Mouse (Mus musculus) limb, embryonic 12.5 days (tissue): ENCODE measurements around the gene Pxt1. TPM values are rescaled to one million over a fixed set of nuclear protein-coding genes. Genes with fewer than 3 reads are reported as not detected.

Experiments
- ATAC-seq: fragments of 200-750 bp; cut with Nextera tagmentation; 2 replicates; pipeline ENCODE4 v1.8.0; 2017; ENCODE audit warnings: low read depth, moderate TSS enrichment; ENCODE audit not compliant: insufficient number of reproducible peaks, insufficient read depth, low FRiP score, low TSS enrichment
- H3K27ac ChIP-seq: fragments of 300-500 bp; sonication (generic); 2 replicates; pipeline ENCODE4 v1.5.1; 2016; ENCODE audit warnings: mild to moderate bottlenecking, moderate library complexity
- H3K27me3 ChIP-seq: fragments of 300-500 bp; sonication (generic); 2 replicates; pipeline ENCODE4 v1.6.1; 2016; ENCODE audit warnings: mild to moderate bottlenecking, moderate library complexity
- H3K36me3 ChIP-seq: fragments of 300-500 bp; sonication (generic); 2 replicates; pipeline ENCODE4 v1.6.1; 2016; ENCODE audit warnings: mild to moderate bottlenecking, moderate library complexity
- H3K4me1 ChIP-seq: fragments of 300-500 bp; sonication (generic); replicated peaks from 2 replicates; pipeline ENCODE4 v1.6.1; 2016
- H3K4me2 ChIP-seq: fragments of 300-500 bp; sonication (generic); 2 replicates; pipeline ENCODE4 v1.6.1; 2016; ENCODE audit warnings: mild to moderate bottlenecking, moderate library complexity
- H3K4me3 ChIP-seq: fragments of 300-500 bp; sonication (generic); replicated peaks from 2 replicates; pipeline ENCODE4 v1.5.1; 2016; ENCODE audit warnings: mild to moderate bottlenecking
- H3K9ac ChIP-seq: fragments of 300-500 bp; sonication (generic); replicated peaks from 2 replicates; pipeline ENCODE4 v1.6.1; 2016; ENCODE audit warnings: mild to moderate bottlenecking, moderate library complexity
- H3K9me3 ChIP-seq: fragments of 300-500 bp; sonication (generic); 2 replicates; pipeline ENCODE4 v1.6.1; 2016; ENCODE audit warnings: mild to moderate bottlenecking, moderate library complexity
- WGBS: fragments of 180-500 bp; shearing (Covaris S2); methylation state at CpG from one replicate; pipeline ENCODE4 v1.1.7; 2016; 5-methylcytosine and 5-hydroxymethylcytosine counted together
- polyA plus RNA-seq: library from polyadenylated mRNA; unstranded; fragments of >200 nt; fragmentation: Nextera tagmentation; extraction: Ambion mirVana; gene quantifications from 2 replicates; pipeline ENCODE4 v1.2.1, GENCODE M21; 2016

The Pxt1 gene
- polyA plus RNA-seq, 1 experiment from 2014 or later: 0.28 TPM

DNA sequence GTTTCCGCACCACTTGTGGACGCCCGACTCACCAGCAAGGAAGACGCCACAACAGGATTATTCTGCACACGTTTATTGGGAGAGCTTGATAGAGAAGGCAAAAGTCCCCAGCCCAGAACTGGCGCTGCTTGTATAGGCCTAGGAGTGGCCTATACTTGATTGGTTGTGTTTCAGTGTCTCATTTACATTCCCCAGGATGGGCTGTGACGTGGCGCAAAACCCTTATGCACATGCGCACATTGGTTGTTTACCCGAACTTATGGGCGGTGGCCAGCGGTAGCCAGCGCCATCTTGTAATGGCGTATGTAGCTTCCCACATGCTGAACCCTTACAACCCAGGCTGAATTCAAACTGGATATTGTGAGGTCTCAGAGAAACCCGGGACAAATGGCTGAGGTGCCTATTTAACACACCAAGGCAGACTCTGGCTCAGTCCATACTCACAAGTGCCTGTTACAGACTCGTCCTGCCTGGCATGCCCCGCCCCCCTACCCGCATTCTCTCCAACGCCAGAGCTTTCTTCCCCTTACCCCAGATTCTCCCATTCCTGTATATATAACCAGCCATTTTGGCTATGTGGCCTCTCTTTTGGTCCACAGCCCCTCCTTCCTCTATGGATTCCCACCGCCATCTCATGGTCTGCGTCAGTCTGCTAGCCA lies 48.3 kb downstream of the Pxt1 start:
- peaks cover 6% of the 10 kb centered on the region for H3K4me1 ChIP-seq

DNA sequence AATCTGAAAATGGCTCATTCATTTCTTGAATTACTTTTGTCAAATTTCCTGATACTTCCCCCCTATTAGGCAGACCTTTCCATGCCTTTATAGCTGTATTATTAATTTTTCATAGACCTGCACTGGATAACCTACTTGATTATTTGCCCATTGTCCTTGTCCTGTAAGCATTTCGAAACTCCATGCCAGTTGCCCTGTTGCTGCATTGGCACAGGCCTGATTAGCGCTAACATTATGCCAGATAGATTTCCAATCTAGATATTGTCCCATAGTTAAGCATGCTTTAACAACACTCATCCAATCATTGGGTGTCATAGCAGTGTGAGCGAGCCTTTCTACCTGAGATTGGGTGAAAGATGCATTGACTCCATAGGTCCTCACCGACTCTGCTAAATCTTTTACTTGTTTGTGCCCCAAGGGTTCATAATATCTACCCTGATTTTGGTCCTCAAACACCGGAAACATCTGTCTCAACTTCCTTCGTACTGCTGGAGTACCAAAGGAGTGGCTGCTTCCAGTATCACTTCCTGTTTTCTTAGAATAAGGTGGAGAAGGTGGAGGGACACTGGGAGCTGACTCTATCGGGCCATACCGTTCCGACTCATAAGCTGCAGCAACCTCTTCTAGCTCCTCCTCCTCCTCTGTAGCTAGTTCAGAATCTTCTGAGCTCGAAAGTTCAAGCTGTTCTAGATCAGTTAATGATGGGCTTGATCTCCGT lies 49.4 kb downstream of the Pxt1 start:
- no peak overlapping the region for H3K4me2 ChIP-seq
- ATAC-seq: no peak
- WGBS: 90% methylated on average over 11 of the region's 11 CpGs

More for the DNA sequence above, 48.3 kb downstream of the Pxt1 start:
- WGBS: 95% methylated on average over 21 of the region's 21 CpGs
- no peak for ATAC-seq
- H3K4me3 ChIP-seq: no peak overlapping the region
- peaks cover 9% of the 10 kb centered on the region; the same call in 1 of the 2 replicates for H3K9me3 ChIP-seq
- no peak overlapping the region for H3K9ac ChIP-seq
- no peaks in the 10 kb centered on the region for H3K27me3 ChIP-seq
- no peak overlapping the region for H3K27ac ChIP-seq
- no peaks in the 10 kb centered on the region for H3K36me3 ChIP-seq
- no peak overlapping the region for H3K4me2 ChIP-seq

DNA sequence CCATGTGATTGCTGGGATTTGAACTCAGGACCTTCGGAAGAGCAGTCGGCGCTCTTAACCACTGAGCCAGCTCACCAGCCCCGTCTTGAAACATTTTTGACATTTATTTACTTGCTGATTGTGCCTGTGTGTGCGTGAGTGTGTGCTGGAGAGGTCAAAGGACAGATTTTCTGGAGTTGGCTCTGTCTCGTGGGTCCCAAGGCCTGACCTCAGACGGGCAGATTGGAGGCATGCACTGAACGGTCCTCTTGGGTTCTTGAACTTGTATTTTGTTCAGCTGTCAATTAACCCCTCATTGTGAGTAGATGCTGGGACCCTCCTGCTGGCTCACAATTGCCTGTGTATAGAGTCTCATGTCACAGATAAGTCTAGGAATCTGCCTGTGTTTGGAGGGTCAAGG lies 57.4 kb downstream of the Pxt1 start:
- H3K9ac ChIP-seq: no peak overlapping the region
- H3K27ac ChIP-seq: no peak overlapping the region
- H3K9me3 ChIP-seq: peaks cover 23% of the 10 kb centered on the region; the same call in 1 of the 2 replicates
- peaks cover 11% of the 10 kb centered on the region for H3K27me3 ChIP-seq
- H3K4me1 ChIP-seq: no peaks in the 10 kb centered on the region
- ATAC-seq: no peak
- 83% methylated on average over 8 of the region's 8 CpGs for WGBS
- H3K4me3 ChIP-seq: no peak overlapping the region
- H3K36me3 ChIP-seq: no peaks in the 10 kb centered on the region
- no peak overlapping the region for H3K4me2 ChIP-seq

More for the DNA sequence above, 49.4 kb downstream of the Pxt1 start:
- H3K27me3 ChIP-seq: no peaks in the 10 kb centered on the region
- H3K36me3 ChIP-seq: no peaks in the 10 kb centered on the region
- peaks cover under 1% of the 10 kb centered on the region; the same call in 1 of the 2 replicates for H3K4me1 ChIP-seq
- H3K4me3 ChIP-seq: no peak overlapping the region
- H3K9ac ChIP-seq: no peak overlapping the region
- H3K9me3 ChIP-seq: peaks cover 15% of the 10 kb centered on the region; the same call in 1 of the 2 replicates
- no peak overlapping the region for H3K27ac ChIP-seq

DNA sequence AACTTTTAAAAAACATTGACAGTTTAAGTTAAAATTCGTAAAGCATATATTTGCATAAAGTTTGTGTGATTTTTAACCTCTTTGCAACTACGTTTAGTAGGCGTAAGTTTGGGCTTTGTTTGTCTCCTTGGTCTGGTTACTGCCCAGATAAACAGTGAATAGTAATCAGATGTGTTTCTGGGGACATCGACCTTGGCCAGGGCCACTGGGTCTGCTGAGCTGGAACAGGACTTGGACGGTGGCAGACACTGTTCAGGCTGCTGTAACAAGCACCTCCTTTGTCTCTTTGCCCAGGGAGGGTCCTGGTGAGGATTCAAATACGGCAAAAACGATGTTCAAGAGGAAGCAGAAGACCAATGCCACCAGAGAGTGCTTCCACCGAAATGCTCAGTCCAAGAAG lies 58.4 kb downstream of the Pxt1 start:
- WGBS: 84% methylated on average over 8 of the region's 8 CpGs
- Histone ChIP-seq H3K36me3 (no peaks in the 10 kb centered on the region), H3K4me3 (no peak overlapping the region), H3K9me3 (peaks cover 20% of the 10 kb centered on the region; the same call in 1 of the 2 replicates), H3K4me2 (no peak overlapping the region), H3K4me1 (no peaks in the 10 kb centered on the region), H3K9ac (no peak overlapping the region), H3K27me3 (peaks cover 22% of the 10 kb centered on the region), H3K27ac (no peak overlapping the region)
- no peak for ATAC-seq

Other genes starting within 250 kb of the Pxt1 start
- gene AC170998.1, start 217.8 kb downstream of the Pxt1 start, polyA plus RNA-seq: 4.0 and 4.3 TPM in 2 replicates
- gene Mapk13, start 174.5 kb downstream of the Pxt1 start, polyA plus RNA-seq: 13.5 and 15.6 TPM in 2 replicates
- 12.7 and 13.0 TPM in 2 replicates for gene Brpf3, start 142.8 kb downstream of the Pxt1 start, polyA plus RNA-seq
- not detected in 2 replicates for gene Pnpla1, start 85.4 kb downstream of the Pxt1 start, polyA plus RNA-seq
- gene 4930539E08Rik, start 28.5 kb downstream of the Pxt1 start, polyA plus RNA-seq: 0.16 and 0.23 TPM in 2 replicates
- 123 and 125 TPM in 2 replicates for gene Kctd20, start 8.1 kb upstream of the Pxt1 start, polyA plus RNA-seq
- gene Stk38, start 64.2 kb upstream of the Pxt1 start, polyA plus RNA-seq: 135 and 149 TPM in 2 replicates
- 798 and 826 TPM in 2 replicates for gene Srsf3, start 88.8 kb upstream of the Pxt1 start, polyA plus RNA-seq
- 54.1 and 59.9 TPM in 2 replicates for gene Cdkn1a, start 147.1 kb upstream of the Pxt1 start, polyA plus RNA-seq
- 0.14 and 0.26 TPM in 2 replicates for gene Rab44, start 170.3 kb upstream of the Pxt1 start, polyA plus RNA-seq